Mouse (Mus musculus) CH12.LX (cell line): Measurements from ENCODE around the gene Foxa2. TPM values are rescaled to one million over a fixed set of nuclear protein-coding genes. Genes with fewer than 3 reads are reported as not detected.

ENCODE experiments used
- DNase-seq: peaks from one replicate; pipeline ENCODE4 v3.0.0-alpha.2; 2013; ENCODE audit errors: extremely low read depth
- H3K27ac ChIP-seq: 2 replicates; pipeline ENCODE4 v1.5.1; 2012; ENCODE audit warnings: low read depth, mild to moderate bottlenecking, control low read depth, moderate library complexity; ENCODE audit not compliant: insufficient read depth
- H3K27me3 ChIP-seq: replicated peaks from 2 replicates; pipeline ENCODE3; 2012; ENCODE audit warnings: inconsistent platforms
- H3K36me3 ChIP-seq, 2 experiments: replicated peaks in 1 of 2; 2 replicates each; pipeline versions ENCODE3 to v1.6.1; 2012; ENCODE audit warnings: inconsistent platforms in 1 of 2, low read length in 1 of 2, mild to moderate bottlenecking in 1 of 2, mixed read lengths in 1 of 2, moderate library complexity in 1 of 2; ENCODE audit not compliant: control insufficient read depth in 1 of 2, insufficient read depth in 1 of 2
- H3K4me1 ChIP-seq, 2 experiments: 2 replicates each; pipeline ENCODE4 v1.6.1; 2012; ENCODE audit warnings: inconsistent platforms in 1 of 2, moderate library complexity in 1 of 2; ENCODE audit not compliant: insufficient read depth in 2 of 2, control insufficient read depth in 1 of 2
- H3K4me2 ChIP-seq: 2 replicates; pipeline ENCODE4 v1.6.1; 2012; ENCODE audit warnings: low read depth, mild to moderate bottlenecking, control low read depth; ENCODE audit not compliant: poor library complexity, insufficient read depth, severe bottlenecking
- H3K4me3 ChIP-seq, 3 experiments: fragments of 150-350 bp in 1 of 3; sonication (generic) in 1 of 3; replicated peaks in 1 of 3; 2 replicates each; pipeline versions ENCODE3 to v1.5.1; 2011 to 2012; ENCODE audit warnings: low read depth in 2 of 3, low read length in 2 of 3, mild to moderate bottlenecking in 2 of 3, moderate library complexity in 2 of 3, control low read depth in 1 of 3, improper control_type of control experiment in 1 of 3, inconsistent platforms in 1 of 3, mixed read lengths in 1 of 3; ENCODE audit not compliant: poor library complexity in 1 of 3
- H3K79me2 ChIP-seq: replicated peaks from 2 replicates; pipeline ENCODE4 v1.6.1; 2012; ENCODE audit warnings: mild to moderate bottlenecking, moderate library complexity; ENCODE audit not compliant: control insufficient read depth, poor library complexity, insufficient read depth, severe bottlenecking; ENCODE audit errors: extremely low read depth
- H3K9ac ChIP-seq: 2 replicates; pipeline ENCODE4 v1.6.1; 2012; ENCODE audit warnings: low read depth, mild to moderate bottlenecking, control low read depth, moderate library complexity; ENCODE audit not compliant: insufficient read depth
- H3K9me3 ChIP-seq: replicated peaks from 2 replicates; pipeline ENCODE3; 2012; ENCODE audit warnings: low read length, inconsistent platforms, mixed read lengths
- CTCF ChIP-seq, 2 experiments: IDR thresholded peaks in 1 of 2; conservative IDR thresholded peaks in 1 of 2; 2 replicates each; pipeline ENCODE4 v1.5.1; 2011 to 2012; ENCODE audit warnings: low read depth in 2 of 2, low read length in 2 of 2, improper control_type of control experiment in 1 of 2, inconsistent platforms in 1 of 2, mild to moderate bottlenecking in 1 of 2, moderate library complexity in 1 of 2
- MAZ ChIP-seq: IDR thresholded peaks from 2 replicates; pipeline ENCODE4 v1.6.1; 2012; ENCODE audit warnings: low read depth, mild to moderate bottlenecking, inconsistent platforms, low read length, improper control_type of control experiment, moderate library complexity
- MYC ChIP-seq: IDR thresholded peaks from 2 replicates; pipeline ENCODE4 v1.6.1; 2011; ENCODE audit warnings: low read depth, mild to moderate bottlenecking, improper control_type of control experiment, low read length
- NELFE ChIP-seq: IDR thresholded peaks from 2 replicates; pipeline ENCODE4 v1.6.1; 2011; ENCODE audit warnings: low read depth, low read length, improper control_type of control experiment
- NRF1 ChIP-seq: IDR thresholded peaks from 2 replicates; pipeline ENCODE4 v1.6.1; 2014; ENCODE audit warnings: low read depth, mild to moderate bottlenecking, inconsistent platforms, low read length, improper control_type of control experiment, moderate library complexity
- PAX5 ChIP-seq: IDR thresholded peaks from 2 replicates; pipeline ENCODE4 v1.6.1; 2012; ENCODE audit warnings: low read length, inconsistent platforms, mixed read lengths
- POLR2A ChIP-seq: IDR thresholded peaks from 2 replicates; pipeline ENCODE4 v1.6.1; 2011; ENCODE audit warnings: low read depth, mild to moderate bottlenecking, improper control_type of control experiment, low read length
- POLR2AphosphoS2 ChIP-seq: IDR thresholded peaks from 2 replicates; pipeline ENCODE4 v1.6.1; 2011; ENCODE audit warnings: low read depth, low read length, improper control_type of control experiment
- RCOR1 ChIP-seq: conservative IDR thresholded peaks from 2 replicates; pipeline ENCODE4 v1.6.1; 2012; ENCODE audit warnings: low read depth, mild to moderate bottlenecking, inconsistent platforms, low read length, improper control_type of control experiment
- TCF12 ChIP-seq: IDR thresholded peaks from 2 replicates; pipeline ENCODE4 v1.6.1; 2014; ENCODE audit warnings: low read depth, mild to moderate bottlenecking, inconsistent platforms, low read length, improper control_type of control experiment
- dilution Hi-C: fragments of 300-500 bp; cut with MboI; formaldehyde crosslinking; loops from 2 replicates; pipeline ENCODE4 v1.14.3; 2020; ENCODE audit warnings: low sequenced_read_pairs; ENCODE audit not compliant: extremely low pct_unique_long_range_greater_than_20kb, extremely low pct_ligation_motif_present
- in situ Hi-C: fragments of 300-500 bp; cut with MboI; formaldehyde crosslinking; loops from 3 replicates; pipeline ENCODE4 v1.14.3; 2019; ENCODE audit warnings: low sequenced_read_pairs, low pct_ligation_motif_present, low pct_unique_long_range_greater_than_20kb, mixed read lengths
- polyA plus RNA-seq: library from polyadenylated mRNA; unstranded; fragments of >175 nt; gene quantifications from 2 replicates; pipeline ENCODE4 v1.2.1, GENCODE M21; 2012; ENCODE audit warnings: low read depth; ENCODE audit not compliant: insufficient read length
- total RNA-seq, 2 experiments: library from RNA; depleted of rRNA; stranded (reverse); fragments of 300-350 nt in 1 of 2; fragments of >200 nt in 1 of 2; gene quantifications; 2 replicates each; pipeline ENCODE4 v1.2.3; 2012 to 2014

The Foxa2 gene
- total and polyA plus RNA-seq, 3 experiments: not detected

GRCm38 (mm10) chr2:148040236-148041121 is 6.3 kb downstream of the Foxa2 start:
- dilution Hi-C loops (no loop called here), in situ Hi-C loops (no loop called here)
- Histone ChIP-seq H3K4me3 (no peak overlapping the region), H3K27me3 (peaks cover 35% of the 10 kb centered on the region), H3K4me1 (no peaks in the 10 kb centered on the region), H3K36me3 (no peaks in the 10 kb centered on the region), H3K4me2 (no peak overlapping the region), H3K9ac (no peak overlapping the region), H3K27ac (no peak overlapping the region), H3K9me3 (peaks cover 17% of the 10 kb centered on the region), H3K79me2 (no peaks in the 10 kb centered on the region)
- no peak for DNase-seq
- TF ChIP-seq NRF1 (no peak), MYC (no peak), TCF12 (no peak), MAZ (no peak)

GRCm38 (mm10) chr2:148039351-148040235 is 7.2 kb downstream of the Foxa2 start:
- H3K27me3 ChIP-seq: peaks cover 43% of the 10 kb centered on the region
- peaks cover 10% of the 10 kb centered on the region for H3K9me3 ChIP-seq
- in situ Hi-C loops: no loop called here

GRCm38 (mm10) chr2:148038366-148039310 is 8.1 kb downstream of the Foxa2 start:
- dilution Hi-C loops (no loop called here), in situ Hi-C loops (no loop called here)
- Histone ChIP-seq H3K9me3 (peaks cover under 1% of the 10 kb centered on the region), H3K4me1 (no peaks in the 10 kb centered on the region), H3K36me3 (no peaks in the 10 kb centered on the region), H3K79me2 (no peaks in the 10 kb centered on the region), H3K4me3 (no peak overlapping the region), H3K27ac (no peak overlapping the region), H3K9ac (no peak overlapping the region), H3K27me3 (peaks cover 49% of the 10 kb centered on the region), H3K4me2 (no peak overlapping the region)
- no peak for DNase-seq
- TF ChIP-seq CTCF (conservative IDR thresholded peaks at IDR 0.05 in 1 of 2, IDR thresholded peaks at IDR 0.05 in 1 of 2; ENCODE audit: low read depth in 2 of 2, low read length in 2 of 2) (no peak), PAX5 (no peak), RCOR1 (no peak), NELFE (no peak)

More at GRCm38 (mm10) chr2:148039351-148040235, 7.2 kb downstream of the Foxa2 start:
- no peak for DNase-seq
- TF ChIP-seq POLR2A (no peak), POLR2AphosphoS2 (no peak)
- Histone ChIP-seq H3K36me3 (no peaks in the 10 kb centered on the region), H3K4me1 (no peaks in the 10 kb centered on the region), H3K27ac (no peak overlapping the region), H3K79me2 (no peaks in the 10 kb centered on the region), H3K4me3 (no peak overlapping the region), H3K9ac (no peak overlapping the region), H3K4me2 (no peak overlapping the region)
- dilution Hi-C loops: no loop called here
